Mouse (Mus musculus) activated CD4-positive, CD25-positive, alpha-beta regulatory T cell, adult 9 weeks (primary cell): ENCODE measurements around the gene Gm20850. TPM values are rescaled to one million over a fixed set of nuclear protein-coding genes. Genes with fewer than 3 reads are reported as not detected.

Source experiments
- polyA plus RNA-seq: library from polyadenylated mRNA; unstranded; fragments of 100-300 nt; shearing (Covaris generic); gene quantifications from one replicate; pipeline ENCODE4 v1.2.1, GENCODE M21; 2017

The Gm20850 gene
- polyA plus RNA-seq = not detected

DNA sequence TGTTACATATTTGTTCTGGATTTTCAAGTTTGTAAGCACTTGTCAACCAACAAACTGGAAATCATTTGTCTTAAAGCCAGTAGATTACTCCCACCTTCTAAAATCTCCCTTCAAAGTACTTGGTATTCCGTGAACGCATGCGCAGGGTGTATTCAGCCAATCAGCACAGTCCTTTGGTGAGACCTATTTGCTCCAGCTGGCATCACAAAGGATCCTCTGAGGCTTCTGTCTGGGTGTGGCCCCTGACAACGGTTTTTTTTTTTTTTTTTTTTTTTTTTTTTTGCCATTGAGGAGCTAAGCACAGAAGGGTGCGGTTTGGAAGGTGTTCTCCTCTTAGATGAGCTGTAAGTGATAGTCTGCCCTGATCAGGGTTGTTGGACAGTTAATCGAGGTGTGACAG lies at the start of gene Gm20850:
Gm20850 (plus strand) TSS at position 301 of the 400 bp plus-strand sequence.

